Mouse (Mus musculus): ENCODE measurements around the gene Adam15. TPM values are rescaled to one million over a fixed set of nuclear protein-coding genes. Genes with fewer than 3 reads are reported as not detected.
A peak's percentile ranks its signal among the peaks of the same experiment; 100 is the strongest.

Gene Adam15
- polyA plus RNA-seq, 1 experiment from 2014 or later = 32.2 TPM

DNA sequence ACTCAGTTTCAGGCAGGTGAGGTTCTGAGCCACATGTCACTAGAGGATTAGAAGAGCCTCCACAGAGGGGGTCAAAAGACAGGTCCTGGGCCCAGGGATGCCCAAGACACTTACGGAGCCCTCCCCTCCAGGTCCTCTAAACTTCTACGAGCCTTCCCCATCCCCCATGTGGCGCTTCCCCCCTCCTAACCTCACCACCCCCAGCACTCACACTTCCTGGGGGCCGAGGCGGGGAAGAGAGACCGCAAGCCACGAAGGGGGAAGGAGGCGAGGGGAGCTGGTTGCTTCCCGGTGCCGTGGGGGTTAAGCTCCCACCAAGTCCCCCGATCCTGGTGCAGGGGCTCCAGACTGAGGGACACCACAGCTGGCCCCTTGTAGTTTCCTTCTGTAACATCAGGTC is 35.7 kb upstream of the Adam15 start:
- Histone ChIP-seq H3K9me3 (ENCODE audit: control insufficient read depth, low read length) (no peaks in the 10 kb centered on the region), H3K36me3 (ENCODE audit: control insufficient read depth, insufficient read depth, low read length) (no peaks in the 10 kb centered on the region), H3K4me1 (ENCODE audit: control insufficient read depth, insufficient read depth, low read length) (no peaks in the 10 kb centered on the region), H3K27ac (replicated peaks; ENCODE audit: low read depth, low read length) (no peak overlapping the region), H3K4me2 (ENCODE audit: low read length) (no peak overlapping the region), H3K27me3 (ENCODE audit: control insufficient read depth, insufficient read depth, low read length) (no peaks in the 10 kb centered on the region), H3K9ac (replicated peaks; ENCODE audit: low read length) (no peak overlapping the region), H3K4me3 (replicated peaks; ENCODE audit: low read depth, low read length) (no peak overlapping the region)
- no peak for DNase-seq
- no peak for ATAC-seq (ENCODE audit: low FRiP score, low TSS enrichment)
- WGBS = 50% methylated on average over 11 of the region's 11 CpGs

DNA sequence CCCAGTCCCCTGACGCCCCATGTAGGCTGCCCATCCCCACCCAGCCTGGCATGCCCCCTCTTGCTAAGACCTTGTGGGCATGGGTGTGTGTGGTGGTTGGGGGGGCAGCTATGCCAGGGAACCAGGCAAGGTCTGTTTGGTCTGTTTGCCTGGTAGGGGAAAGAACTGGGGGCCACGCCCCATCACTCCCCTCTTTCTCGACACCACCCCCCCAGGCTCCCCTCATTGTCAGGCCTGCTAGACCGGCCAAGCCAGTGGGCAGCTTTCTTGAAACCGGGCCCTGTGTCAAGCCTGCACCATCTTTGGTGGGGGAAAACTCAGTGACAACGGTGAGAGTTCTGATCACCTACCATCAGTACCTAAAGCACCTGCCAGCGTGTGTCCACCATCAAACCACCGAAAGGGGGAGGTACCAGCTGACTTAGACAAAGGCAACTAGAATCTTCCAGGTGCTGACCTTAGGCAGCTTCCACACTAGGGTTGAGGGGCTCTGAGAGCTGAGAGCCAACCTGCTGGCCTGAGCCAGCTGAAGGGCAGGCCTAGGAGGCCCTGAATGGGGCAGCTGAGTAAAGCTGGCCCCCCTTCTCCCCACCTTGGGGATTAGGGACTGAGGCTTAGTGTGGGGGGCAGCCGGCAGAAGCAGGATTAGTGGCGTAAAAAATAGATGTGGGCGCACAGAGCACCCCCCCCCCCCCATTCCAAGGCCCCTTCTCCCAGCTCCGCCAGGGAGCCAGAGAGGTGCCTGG is 34.7 kb upstream of the Adam15 start:
- no peaks in the 10 kb centered on the region for H3K4me1 ChIP-seq (ENCODE audit: control insufficient read depth, insufficient read depth, low read length)
- no peak for ATAC-seq (ENCODE audit: low FRiP score, low TSS enrichment)
- H3K27me3 ChIP-seq (ENCODE audit: control insufficient read depth, insufficient read depth, low read length) = no peaks in the 10 kb centered on the region
- H3K4me3 ChIP-seq (replicated peaks; ENCODE audit: low read depth, low read length) = no peak overlapping the region
- WGBS = 47% methylated on average over 12 of the region's 12 CpGs
- H3K9me3 ChIP-seq (ENCODE audit: control insufficient read depth, low read length) = no peaks in the 10 kb centered on the region
- H3K36me3 ChIP-seq (ENCODE audit: control insufficient read depth, insufficient read depth, low read length) = no peaks in the 10 kb centered on the region
- H3K27ac ChIP-seq (replicated peaks; ENCODE audit: low read depth, low read length) = no peak overlapping the region
- DNase-seq = peak; percentile 14
- H3K9ac ChIP-seq (replicated peaks; ENCODE audit: low read length) = no peak overlapping the region
- no peak overlapping the region for H3K4me2 ChIP-seq (ENCODE audit: low read length)

DNA sequence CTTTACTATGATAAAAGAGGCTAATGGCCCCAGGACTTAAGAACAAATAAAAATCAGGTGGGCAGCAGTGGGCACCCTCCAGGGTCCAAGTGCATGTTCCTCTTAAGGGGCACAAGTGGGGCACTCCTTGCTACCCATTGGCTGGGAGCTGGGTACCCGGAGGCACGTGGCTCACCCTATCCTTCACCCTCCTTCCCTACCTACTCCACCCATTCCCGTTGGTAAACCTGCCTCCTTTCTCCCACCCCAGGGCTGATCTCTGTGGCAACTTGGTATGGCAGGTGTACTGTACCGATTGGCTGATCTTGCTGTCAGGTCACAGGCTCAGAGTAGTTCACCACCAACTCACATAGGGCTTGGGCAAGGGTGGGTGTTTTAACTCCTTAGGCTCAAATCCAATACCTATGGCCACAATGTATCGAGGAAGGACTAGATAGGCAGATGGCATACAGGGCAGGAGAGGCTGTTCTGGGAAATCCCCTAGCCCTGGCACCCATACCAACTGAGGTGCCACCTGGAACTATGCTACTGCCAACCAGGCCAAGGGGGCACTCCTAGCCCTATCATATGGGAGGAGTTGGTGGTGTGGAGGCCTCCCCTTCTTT is 34.0 kb upstream of the Adam15 start:
- Histone ChIP-seq H3K4me1 (ENCODE audit: control insufficient read depth, insufficient read depth, low read length) (0 out of 2 replicates have a peak, but pooled peaks cover 4% of the 10 kb centered on the region), H3K4me3 (replicated peaks; ENCODE audit: low read depth, low read length) (no peak overlapping the region), H3K36me3 (ENCODE audit: control insufficient read depth, insufficient read depth, low read length) (no peaks in the 10 kb centered on the region), H3K9me3 (ENCODE audit: control insufficient read depth, low read length) (no peaks in the 10 kb centered on the region), H3K27ac (replicated peaks; ENCODE audit: low read depth, low read length) (no peak overlapping the region), H3K9ac (replicated peaks; ENCODE audit: low read length) (no peak overlapping the region), H3K4me2 (ENCODE audit: low read length) (no peak overlapping the region), H3K27me3 (ENCODE audit: control insufficient read depth, insufficient read depth, low read length) (no peaks in the 10 kb centered on the region)
- no peak for DNase-seq
- 87% methylated on average over 5 of the region's 5 CpGs for WGBS
- no peak for ATAC-seq (ENCODE audit: low FRiP score, low TSS enrichment)

DNA sequence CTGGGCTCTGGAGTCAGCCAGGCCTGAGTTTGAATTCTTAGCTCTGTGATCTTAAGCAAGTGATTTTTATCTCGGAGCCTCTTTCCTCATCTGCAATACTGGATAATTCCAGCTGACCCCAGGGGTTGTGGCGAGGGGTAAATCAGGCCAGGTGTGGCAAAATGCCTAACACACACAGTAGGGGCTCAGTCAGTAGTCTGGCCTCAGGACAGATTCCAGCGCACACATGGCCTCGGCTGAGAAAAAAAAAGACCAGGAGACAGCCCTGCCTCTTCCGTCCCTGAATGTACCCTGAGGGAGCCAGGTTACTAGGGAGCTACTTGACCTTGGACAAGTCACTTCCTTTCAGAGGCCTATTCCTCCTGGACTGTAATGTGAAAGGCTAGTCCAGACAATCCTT is 33.2 kb upstream of the Adam15 start:
- no peak overlapping the region for H3K27ac ChIP-seq (replicated peaks; ENCODE audit: low read depth, low read length)
- ATAC-seq (ENCODE audit: low FRiP score, low TSS enrichment) (no peak), DNase-seq (no peak)
- WGBS = 86% methylated on average over 5 of the region's 5 CpGs
- H3K27me3 ChIP-seq (ENCODE audit: control insufficient read depth, insufficient read depth, low read length) = no peaks in the 10 kb centered on the region
- no peaks in the 10 kb centered on the region for H3K36me3 ChIP-seq (ENCODE audit: control insufficient read depth, insufficient read depth, low read length)
- H3K4me2 ChIP-seq (ENCODE audit: low read length) = no peak overlapping the region
- H3K9ac ChIP-seq (replicated peaks; ENCODE audit: low read length) = no peak overlapping the region
- H3K4me1 ChIP-seq (ENCODE audit: control insufficient read depth, insufficient read depth, low read length) = peaks cover 10% of the 10 kb centered on the region; the same call in 1 of the 2 replicates
- no peak overlapping the region for H3K4me3 ChIP-seq (replicated peaks; ENCODE audit: low read depth, low read length)
- H3K9me3 ChIP-seq (ENCODE audit: control insufficient read depth, low read length) = no peaks in the 10 kb centered on the region

DNA sequence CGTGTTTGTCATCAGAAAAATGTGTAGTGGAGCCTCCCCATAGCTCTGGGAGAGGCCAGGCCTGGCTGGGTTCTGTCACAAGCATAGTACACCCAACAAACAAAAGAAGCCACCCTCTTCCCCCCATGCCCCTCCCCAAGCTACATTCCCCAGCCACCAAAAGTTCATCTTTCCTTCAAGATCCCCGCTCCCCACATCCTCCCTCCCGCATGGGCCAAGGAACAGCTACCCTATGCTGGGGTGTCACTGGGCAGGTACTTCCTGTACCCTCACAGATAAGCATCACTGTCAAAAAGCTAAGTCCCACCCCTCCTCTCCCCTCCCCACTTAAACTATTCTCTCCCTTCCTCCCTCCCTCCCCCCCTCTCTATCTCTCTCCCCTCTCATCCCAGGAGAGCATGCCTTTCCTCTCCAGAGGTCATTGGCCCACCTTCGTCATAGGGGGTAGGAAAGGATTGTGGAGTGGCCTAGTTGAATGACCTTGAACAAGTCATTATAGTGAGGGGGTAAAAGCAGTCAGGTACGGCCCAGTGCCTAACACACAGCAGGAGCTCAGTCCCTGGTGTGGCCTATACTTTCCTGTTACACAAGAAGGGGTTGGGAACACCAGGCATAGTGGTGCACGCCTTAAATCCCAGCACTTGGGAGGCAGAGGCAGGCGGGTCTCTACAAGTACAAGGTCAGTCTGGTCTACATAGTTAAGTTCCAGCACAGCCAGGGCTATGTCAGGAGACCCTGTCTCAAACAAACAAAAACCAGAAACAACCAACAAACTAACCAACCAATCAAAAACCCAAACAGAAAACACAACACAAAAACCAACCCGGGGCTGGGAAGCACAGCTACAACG is 32.5 kb upstream of the Adam15 start:
- 85% methylated on average over 9 of the region's 9 CpGs for WGBS
- Histone ChIP-seq H3K9me3 (ENCODE audit: control insufficient read depth, low read length) (no peaks in the 10 kb centered on the region), H3K36me3 (ENCODE audit: control insufficient read depth, insufficient read depth, low read length) (no peaks in the 10 kb centered on the region), H3K27me3 (ENCODE audit: control insufficient read depth, insufficient read depth, low read length) (no peaks in the 10 kb centered on the region), H3K9ac (replicated peaks; ENCODE audit: low read length) (no peak overlapping the region), H3K4me3 (replicated peaks; ENCODE audit: low read depth, low read length) (no peak overlapping the region), H3K4me2 (ENCODE audit: low read length) (no peak overlapping the region), H3K27ac (replicated peaks; ENCODE audit: low read depth, low read length) (no peak overlapping the region), H3K4me1 (ENCODE audit: control insufficient read depth, insufficient read depth, low read length) (peaks cover 11% of the 10 kb centered on the region; the same call in 1 of the 2 replicates)
- ATAC-seq (ENCODE audit: low FRiP score, low TSS enrichment) (no peak), DNase-seq (no peak)

DNA sequence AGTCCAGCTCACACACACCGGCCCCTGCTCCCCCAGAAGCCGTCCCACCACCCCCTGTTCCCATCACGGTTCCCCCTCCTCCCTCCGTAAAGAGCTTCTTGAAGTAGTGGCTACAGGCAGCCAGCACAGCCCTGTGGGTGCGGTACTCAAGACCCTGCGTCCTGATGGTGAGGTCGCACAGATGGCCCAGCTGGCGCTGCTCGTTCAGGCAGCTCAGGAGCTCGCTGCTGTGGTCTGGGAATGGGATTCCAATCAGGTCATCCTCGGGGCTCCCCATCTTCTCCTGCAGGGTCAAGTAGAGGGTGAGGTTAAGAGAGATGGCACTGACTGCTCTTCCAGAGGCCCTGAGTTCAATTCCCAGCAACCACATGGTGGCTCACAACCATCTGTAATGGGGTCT is 31.4 kb upstream of the Adam15 start:
- Histone ChIP-seq H3K27ac (replicated peaks; ENCODE audit: low read depth, low read length) (no peak overlapping the region), H3K4me1 (ENCODE audit: control insufficient read depth, insufficient read depth, low read length) (peaks cover 11% of the 10 kb centered on the region; the same call in 1 of the 2 replicates), H3K9ac (replicated peaks; ENCODE audit: low read length) (no peak overlapping the region), H3K27me3 (ENCODE audit: control insufficient read depth, insufficient read depth, low read length) (no peaks in the 10 kb centered on the region), H3K9me3 (ENCODE audit: control insufficient read depth, low read length) (no peaks in the 10 kb centered on the region), H3K4me3 (replicated peaks; ENCODE audit: low read depth, low read length) (no peak overlapping the region), H3K36me3 (ENCODE audit: control insufficient read depth, insufficient read depth, low read length) (no peaks in the 10 kb centered on the region), H3K4me2 (ENCODE audit: low read length) (no peak overlapping the region)
- no peak for ATAC-seq (ENCODE audit: low FRiP score, low TSS enrichment)
- no peak for DNase-seq
- 87% methylated on average over 11 of the region's 11 CpGs for WGBS

DNA sequence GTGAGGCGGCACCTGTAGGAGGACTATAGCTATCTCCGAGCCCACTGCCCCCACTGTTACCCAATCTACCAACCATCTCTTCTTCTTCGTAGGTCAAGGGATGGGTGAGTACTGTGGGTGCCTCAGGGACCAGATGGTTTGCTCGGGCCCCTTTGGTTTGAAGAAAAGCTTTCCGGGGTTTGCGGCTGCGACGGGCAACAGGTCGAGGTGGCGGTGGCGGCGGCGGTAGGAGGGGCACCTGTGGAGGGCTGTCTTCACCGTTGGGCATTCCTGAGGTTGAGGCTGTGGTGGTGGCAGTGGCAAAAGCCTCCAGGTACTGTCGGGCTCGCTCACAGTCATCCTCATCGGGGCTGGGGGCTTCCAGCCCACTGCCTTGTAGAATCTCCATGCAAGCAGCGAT is 30.9 kb upstream of the Adam15 start:
- Histone ChIP-seq H3K27me3 (ENCODE audit: control insufficient read depth, insufficient read depth, low read length) (no peaks in the 10 kb centered on the region), H3K4me3 (replicated peaks; ENCODE audit: low read depth, low read length) (no peak overlapping the region), H3K36me3 (ENCODE audit: control insufficient read depth, insufficient read depth, low read length) (no peaks in the 10 kb centered on the region), H3K9ac (replicated peaks; ENCODE audit: low read length) (no peak overlapping the region), H3K27ac (replicated peaks; ENCODE audit: low read depth, low read length) (no peak overlapping the region), H3K4me1 (ENCODE audit: control insufficient read depth, insufficient read depth, low read length) (peaks cover 11% of the 10 kb centered on the region; the same call in 1 of the 2 replicates), H3K4me2 (ENCODE audit: low read length) (no peak overlapping the region), H3K9me3 (ENCODE audit: control insufficient read depth, low read length) (no peaks in the 10 kb centered on the region)
- ATAC-seq (ENCODE audit: low FRiP score, low TSS enrichment) (no peak), DNase-seq (no peak)
- 93% methylated on average over 18 of the region's 18 CpGs for WGBS

DNA sequence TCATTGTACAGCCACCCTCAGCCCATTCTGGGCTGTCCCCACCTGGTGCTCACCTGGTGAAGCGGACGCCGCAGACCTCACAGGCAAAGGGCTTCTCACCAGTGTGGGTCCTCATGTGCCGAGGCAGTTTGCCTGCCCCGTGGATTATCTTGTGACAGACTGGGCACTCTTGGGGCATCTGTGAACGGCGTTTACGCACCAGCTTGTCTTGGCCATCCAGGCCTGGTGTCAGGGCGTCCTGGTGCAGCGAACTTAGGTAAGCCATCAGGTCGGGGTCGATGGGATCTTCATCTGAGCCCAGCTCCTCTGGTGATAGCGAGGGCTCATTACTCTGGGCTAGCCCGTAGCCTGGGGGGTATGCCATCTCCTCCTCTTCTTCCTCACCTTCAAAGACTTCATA is 30.5 kb upstream of the Adam15 start:
- H3K9me3 ChIP-seq (ENCODE audit: control insufficient read depth, low read length) = no peaks in the 10 kb centered on the region
- H3K9ac ChIP-seq (replicated peaks; ENCODE audit: low read length) = no peak overlapping the region
- H3K36me3 ChIP-seq (ENCODE audit: control insufficient read depth, insufficient read depth, low read length) = no peaks in the 10 kb centered on the region
- H3K4me1 ChIP-seq (ENCODE audit: control insufficient read depth, insufficient read depth, low read length) = peaks cover 11% of the 10 kb centered on the region; the same call in 1 of the 2 replicates
- no peaks in the 10 kb centered on the region for H3K27me3 ChIP-seq (ENCODE audit: control insufficient read depth, insufficient read depth, low read length)
- WGBS = 95% methylated on average over 14 of the region's 14 CpGs
- H3K27ac ChIP-seq (replicated peaks; ENCODE audit: low read depth, low read length) = no peak overlapping the region
- no peak for DNase-seq
- no peak overlapping the region for H3K4me2 ChIP-seq (ENCODE audit: low read length)
- H3K4me3 ChIP-seq (replicated peaks; ENCODE audit: low read depth, low read length) = no peak overlapping the region
- ATAC-seq (ENCODE audit: low FRiP score, low TSS enrichment) = no peak
